Mouse (Mus musculus) induced T-regulatory cell, adult 2 months (primary cell): ENCODE data around the gene 2410137M14Rik.

Experiments used
- DNase-seq: peaks from one replicate; pipeline ENCODE4 v3.0.0-alpha.2; 2012; ENCODE audit warnings: low read depth

The 2410137M14Rik gene

GRCm38 (mm10) chr17:36993770-36994325, 12.8 kb upstream of the 2410137M14Rik start:
- DNase-seq, result no peak

GRCm38 (mm10) chr17:36992336-36993104, 11.5 kb upstream of the 2410137M14Rik start:
- peak; percentile 53 for DNase-seq

GRCm38 (mm10) chr17:36990630-36991029, 9.6 kb upstream of the 2410137M14Rik start:
- peak; percentile 43 for DNase-seq

- no peak for DNase-seq
These were observed 8.4 kb upstream of the 2410137M14Rik start, which contains the start of gene H2-M5 for GRCm38 (mm10) chr17:36989437-36989836. TSS of gene H2-M5 (minus strand) at chr17:36989537.

DNA sequence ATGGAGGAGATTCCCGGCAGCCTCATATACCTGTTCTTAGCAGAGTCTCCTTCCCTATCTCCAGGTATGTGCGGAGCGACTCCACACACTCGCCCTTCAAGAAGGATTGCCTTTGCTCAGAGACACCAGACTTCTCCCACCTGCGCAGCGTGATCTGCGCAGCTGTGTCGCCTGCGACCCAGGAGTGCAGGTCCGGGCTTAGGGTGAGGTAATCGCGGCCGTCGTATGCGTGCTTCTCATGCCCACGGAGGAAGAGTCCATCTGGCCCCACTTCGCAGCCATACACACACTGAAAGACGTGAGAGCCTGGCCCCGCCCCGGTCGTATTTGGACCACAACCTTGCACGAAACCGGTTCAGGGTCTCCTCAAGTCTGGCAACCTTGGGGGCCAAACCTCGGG, 7.4 kb upstream of the 2410137M14Rik start:
- DNase-seq, result no peak

DNA sequence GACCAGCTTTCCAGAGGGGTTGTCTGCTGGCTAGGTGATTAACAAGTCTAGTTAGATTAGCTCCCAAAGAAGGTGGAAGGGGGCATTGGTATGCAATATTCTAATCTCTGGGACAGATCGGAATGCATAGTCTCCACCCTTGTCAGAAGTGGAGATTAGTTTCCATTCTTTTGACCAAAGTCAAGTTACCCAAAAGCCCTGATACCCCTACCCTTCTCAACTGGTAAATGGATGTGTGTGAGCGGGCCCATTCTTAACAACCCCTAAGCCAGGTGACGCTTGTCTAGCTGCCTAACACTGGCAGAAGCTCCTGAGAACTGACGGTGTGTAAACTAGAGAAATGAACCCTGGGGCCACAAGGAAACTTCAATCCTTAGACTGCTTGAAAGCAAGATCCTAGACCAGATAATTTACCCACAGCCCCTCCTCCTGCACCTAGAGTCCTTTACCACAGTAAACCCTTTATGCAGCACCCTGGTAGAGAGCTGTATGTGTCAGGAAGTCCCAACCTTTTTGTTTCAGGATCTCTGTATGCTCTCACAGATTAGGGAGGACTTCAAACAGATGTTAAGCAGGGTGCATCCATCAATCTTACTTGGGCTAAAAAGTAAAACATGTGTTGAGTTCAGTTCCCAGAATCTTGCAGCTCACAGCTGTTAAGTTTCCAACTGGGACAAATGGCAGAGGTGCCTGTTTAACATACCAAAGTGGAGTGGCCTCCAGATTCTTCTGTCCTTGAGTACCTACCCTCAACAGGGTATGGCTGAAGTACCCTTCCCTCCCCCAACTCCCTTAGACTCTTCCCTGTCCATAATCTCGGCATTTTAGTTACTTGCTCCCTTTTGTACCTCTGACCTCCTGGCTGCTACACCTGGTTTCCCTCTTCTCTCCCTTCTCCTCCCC, 1.5 kb upstream of the 2410137M14Rik start:
- DNase-seq, result peak; percentile 62

DNA sequence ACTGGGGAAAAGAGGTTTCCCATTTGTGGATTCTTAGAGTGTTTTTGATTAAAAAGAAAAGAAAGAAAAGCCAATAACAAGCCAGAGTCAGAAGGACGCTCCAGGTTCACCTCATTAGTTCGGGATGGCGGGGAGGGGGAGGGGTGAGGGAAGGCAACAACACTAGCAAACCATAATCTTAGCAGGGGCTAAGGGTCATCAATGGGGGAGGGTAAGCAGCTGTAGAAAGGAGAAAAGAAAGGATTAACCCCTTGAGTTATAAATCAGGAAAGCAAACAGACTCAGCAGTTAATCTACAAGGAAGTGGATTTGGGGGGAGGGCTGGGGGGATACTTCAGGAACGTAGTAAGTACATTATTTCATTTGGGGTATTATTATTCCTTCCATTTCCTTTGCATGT, 808 bp upstream of the 2410137M14Rik start:
- no peak for DNase-seq

- DNase-seq, result no peak
These were observed 7.7 kb downstream of the 2410137M14Rik start for GRCm38 (mm10) chr17:36973271-36973787.

DNA sequence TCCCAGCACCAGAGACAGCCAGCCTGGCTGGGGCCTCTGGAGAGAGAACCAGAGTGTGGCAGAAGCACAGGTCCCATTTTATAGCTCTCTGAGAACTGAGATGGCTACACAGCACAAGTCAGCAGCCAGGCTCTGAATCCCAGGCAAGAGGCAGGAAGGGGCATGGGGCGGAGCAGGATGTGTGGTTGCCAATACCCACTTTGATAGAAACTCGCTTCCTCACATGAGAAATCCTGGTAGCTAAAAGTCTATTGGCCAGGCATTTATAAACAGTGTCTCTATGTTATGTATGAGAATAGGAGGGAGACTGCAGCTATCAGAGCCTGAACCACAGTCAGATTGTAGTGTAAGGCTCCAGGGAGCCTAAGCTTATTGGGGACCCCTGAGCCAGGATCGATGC, 8.2 kb downstream of the 2410137M14Rik start:
- peak; percentile 63 for DNase-seq

- DNase-seq, result peak; percentile 61
These were observed 9.7 kb downstream of the 2410137M14Rik start for GRCm38 (mm10) chr17:36971172-36971850.

DNA sequence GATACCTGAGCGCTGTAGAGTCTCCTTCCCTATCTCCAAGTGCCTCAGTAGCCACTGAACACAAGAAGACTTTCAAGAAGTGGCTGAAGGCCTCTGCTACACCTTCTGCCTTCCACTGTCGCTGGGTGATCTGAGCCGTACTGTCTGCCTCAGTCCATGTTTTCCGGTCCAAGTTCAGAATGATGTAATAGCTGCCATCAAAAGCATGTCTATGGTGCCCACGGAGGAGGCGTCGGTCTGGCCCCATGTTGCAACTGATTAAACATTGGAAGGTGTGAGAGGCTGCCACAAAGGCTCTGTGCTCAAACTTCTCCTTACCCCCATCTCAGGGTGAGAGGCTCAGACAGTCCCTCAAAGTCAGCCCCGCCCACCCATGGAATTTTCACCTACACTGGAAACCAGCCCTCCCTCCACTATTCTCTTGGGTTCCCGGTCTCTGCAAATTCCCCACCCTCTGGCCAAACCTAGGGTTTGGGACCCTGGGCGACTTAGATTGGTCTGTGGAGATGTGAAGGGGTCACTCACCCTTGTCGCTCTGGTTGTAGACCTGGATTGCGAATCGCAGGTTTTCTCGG, 10.6 kb downstream of the 2410137M14Rik start:
- no peak for DNase-seq

DNA sequence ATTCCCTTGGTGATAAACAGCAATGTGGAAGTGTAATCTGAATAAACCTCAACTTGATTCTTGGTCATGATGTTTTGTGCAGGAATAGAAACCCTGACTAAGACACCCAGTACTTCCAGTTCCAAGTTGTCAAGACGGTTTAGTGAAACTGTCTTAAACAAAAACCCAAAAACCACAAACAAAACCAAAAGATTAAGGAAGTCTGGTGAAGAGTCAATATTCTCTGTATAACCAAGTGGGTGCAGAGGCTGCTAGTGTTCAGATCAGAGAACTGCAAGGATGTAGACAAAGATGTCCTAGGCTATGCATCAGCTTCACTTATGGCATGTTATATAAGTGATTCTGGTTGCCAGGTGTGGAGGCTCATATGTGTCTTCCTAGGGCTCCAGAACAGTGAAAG, 14.2 kb downstream of the 2410137M14Rik start:
- no peak for DNase-seq

GRCm38 (mm10) chr17:36961125-36961524, 19.9 kb downstream of the 2410137M14Rik start:
- DNase-seq, result no peak

DNA sequence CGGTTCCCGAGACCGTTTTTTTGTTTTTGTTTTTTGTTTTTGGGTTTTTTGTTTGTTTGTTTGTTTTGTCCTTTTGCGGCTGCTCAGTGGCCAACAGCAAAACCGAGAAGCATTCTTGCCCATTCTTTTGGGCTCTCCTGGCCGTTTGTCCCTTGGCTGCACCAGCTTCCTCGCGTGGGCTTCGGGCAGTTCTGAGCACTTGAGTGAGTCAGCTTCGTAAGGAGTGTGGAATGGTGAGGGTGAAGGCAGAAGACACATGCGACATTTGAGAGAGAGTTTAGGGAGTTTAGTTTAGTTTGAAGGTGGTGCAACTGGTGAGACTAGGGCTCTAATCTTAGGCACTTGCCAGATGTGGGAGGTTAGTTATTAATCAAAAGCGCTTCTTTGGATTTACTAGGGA, 22.2 kb downstream of the 2410137M14Rik start:
- no peak for DNase-seq

GRCm38 (mm10) chr17:36957999-36958743, 22.9 kb downstream of the 2410137M14Rik start, which contains the start of the genes Znrd1 and Znrd1as:
TSS of gene Znrd1 (minus strand) at chr17:36958559.
TSS of gene Znrd1as (plus strand) at chr17:36958592.
- DNase-seq, result peak; percentile 94

DNA sequence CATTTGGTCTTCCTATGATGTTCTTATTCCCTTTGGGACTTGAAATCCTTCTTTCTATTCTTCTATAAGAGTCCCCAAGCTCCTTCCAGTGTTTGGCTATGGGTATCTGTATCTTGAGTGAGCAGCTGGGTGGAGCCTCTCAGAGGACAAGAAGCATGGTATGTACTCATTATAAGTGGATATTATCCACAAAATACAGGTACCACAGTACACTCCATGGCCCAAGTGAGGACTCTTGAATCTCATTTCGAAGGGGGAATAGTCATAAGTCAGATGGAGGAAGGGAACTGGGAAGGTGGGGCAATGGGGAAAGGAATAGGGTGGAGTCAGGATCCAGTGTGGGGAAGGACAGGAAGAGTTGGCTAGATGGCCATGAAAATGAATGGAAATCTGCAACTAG, 28.0 kb downstream of the 2410137M14Rik start:
- DNase-seq, result no peak

GRCm38 (mm10) chr17:36952631-36953030, 28.4 kb downstream of the 2410137M14Rik start:
- DNase-seq, result no peak

DNA sequence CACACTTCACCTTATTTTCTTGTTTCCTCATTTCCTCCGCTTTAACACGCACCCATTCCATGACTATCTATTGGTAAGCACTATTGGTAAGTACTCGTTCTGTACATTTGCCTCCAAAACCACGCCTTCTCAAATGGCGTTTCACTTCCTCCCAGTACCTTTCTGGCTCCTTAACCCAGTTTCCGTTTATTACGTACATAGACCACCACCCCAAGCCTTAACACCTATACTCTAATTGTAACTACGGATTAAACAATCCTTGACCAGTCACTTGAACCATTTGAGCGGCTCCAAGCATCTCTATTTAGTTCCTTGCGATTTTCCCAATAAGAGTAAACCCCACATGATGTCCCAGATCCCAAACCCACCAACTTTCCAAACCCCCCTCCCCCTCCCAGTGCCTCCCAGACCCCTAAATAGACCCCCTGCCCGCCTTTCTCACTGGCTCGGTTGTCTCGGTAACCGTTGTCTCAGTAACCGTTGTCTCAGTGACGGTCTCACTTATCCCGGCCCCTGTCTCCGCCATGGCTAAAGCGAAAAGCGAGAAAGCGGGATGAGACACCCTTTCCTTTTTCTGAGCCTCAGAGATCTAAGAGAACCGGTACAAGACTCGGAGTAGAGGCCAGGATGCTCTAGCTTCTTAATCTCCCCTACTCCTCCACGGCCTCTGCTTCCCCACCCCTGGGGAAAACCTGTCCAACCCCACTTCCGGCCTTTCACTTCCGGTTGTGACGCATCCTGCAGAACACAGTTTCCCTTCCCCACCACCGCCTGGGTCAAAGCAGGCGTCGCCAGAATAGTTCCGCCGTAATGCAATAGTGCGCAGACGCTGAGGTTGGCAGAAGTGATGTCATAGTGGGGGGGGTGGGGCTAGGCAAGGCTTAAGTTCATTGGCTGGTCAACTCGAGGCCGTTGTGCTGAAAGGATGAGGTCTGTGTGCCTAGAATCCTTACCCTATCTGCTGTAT, 29.8 kb downstream of the 2410137M14Rik start, which contains the start of gene Ppp1r11:
Ppp1r11 (minus strand) TSS at position 761 of the 967 bp plus-strand sequence.
- DNase-seq, result peak; percentile 99

DNA sequence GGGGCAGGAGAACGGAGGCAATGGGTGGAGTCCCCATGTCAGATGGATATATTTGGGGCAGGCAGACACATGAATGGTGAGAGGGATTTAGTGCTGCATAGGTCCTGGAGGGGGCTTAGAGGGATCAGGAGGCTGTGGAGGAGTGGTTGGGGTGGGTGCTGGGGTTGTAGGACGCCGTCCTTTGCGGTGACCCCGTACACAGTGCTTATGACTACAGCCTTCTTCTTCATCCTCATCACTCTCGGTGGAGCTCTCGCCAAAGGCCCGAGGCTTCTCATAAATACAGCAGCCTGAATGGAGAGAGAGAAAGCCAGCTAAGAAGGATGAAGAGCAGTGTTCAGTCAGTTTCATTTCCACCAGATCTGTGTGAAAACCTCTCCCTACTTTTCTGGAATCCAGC, 31.8 kb downstream of the 2410137M14Rik start:
- DNase-seq, result no peak
